Mouse (Mus musculus) heart, embryonic 10.5 days (tissue): ENCODE measurements around the gene Tbc1d2b. TPM values are rescaled to one million over a fixed set of nuclear protein-coding genes. Genes with fewer than 3 reads are reported as not detected.

Experiments used
- DNase-seq: peaks from one replicate; pipeline ENCODE4 v3.0.0-alpha.2; 2017; ENCODE audit warnings: low spot score
- H3K27ac ChIP-seq: fragments of 300-500 bp; sonication (generic); 2 replicates; pipeline ENCODE4 v1.5.1; 2016; ENCODE audit warnings: mild to moderate bottlenecking
- H3K27me3 ChIP-seq: fragments of 300-500 bp; sonication (generic); 2 replicates; pipeline ENCODE4 v1.6.1; 2016; ENCODE audit warnings: mild to moderate bottlenecking; ENCODE audit not compliant: poor library complexity, insufficient read depth, severe bottlenecking
- H3K36me3 ChIP-seq: fragments of 300-500 bp; sonication (generic); 2 replicates; pipeline ENCODE4 v1.6.1; 2016; ENCODE audit warnings: mild to moderate bottlenecking, moderate library complexity
- H3K4me1 ChIP-seq: fragments of 300-500 bp; sonication (generic); 2 replicates; pipeline ENCODE4 v1.6.1; 2016; ENCODE audit warnings: mild to moderate bottlenecking
- H3K4me3 ChIP-seq: fragments of 300-500 bp; sonication (generic); 2 replicates; pipeline ENCODE4 v1.5.1; 2016; ENCODE audit warnings: mild to moderate bottlenecking, moderate library complexity
- H3K9me3 ChIP-seq: fragments of 300-500 bp; sonication (generic); 2 replicates; pipeline ENCODE4 v1.6.1; 2016; ENCODE audit warnings: mild to moderate bottlenecking, moderate library complexity
- WGBS: fragments of 180-500 bp; shearing (Covaris S2); methylation state at CpG from one replicate; pipeline ENCODE4 v1.1.7; 2016; 5-methylcytosine and 5-hydroxymethylcytosine counted together
- polyA plus RNA-seq: library from polyadenylated mRNA; unstranded; fragments of >200 nt; fragmentation: Nextera tagmentation; extraction: Ambion mirVana; gene quantifications from 2 replicates; pipeline ENCODE4 v1.2.1, GENCODE M21; 2016

Tbc1d2b gene
- polyA plus RNA-seq, 1 experiment from 2014 or later, result 7.2 TPM

- H3K4me1 ChIP-seq, result peaks cover 17% of the 10 kb centered on the region
- no peak overlapping the region for H3K4me3 ChIP-seq
- no peak for DNase-seq
- H3K36me3 ChIP-seq, result no peaks in the 10 kb centered on the region
- 83% methylated on average over 5 of the region's 5 CpGs for WGBS
- no peak overlapping the region for H3K27ac ChIP-seq
- no peaks in the 10 kb centered on the region for H3K9me3 ChIP-seq
- no peaks in the 10 kb centered on the region for H3K27me3 ChIP-seq
Observed at GRCm38 (mm10) chr9:90275906-90276305, 5.3 kb upstream of the Tbc1d2b start.

- peaks cover 17% of the 10 kb centered on the region for H3K4me1 ChIP-seq
- no peak for DNase-seq
- 46% methylated on average over 2 of the region's 2 CpGs for WGBS
- H3K9me3 ChIP-seq, result no peaks in the 10 kb centered on the region
- H3K4me3 ChIP-seq, result no peak overlapping the region
- H3K27ac ChIP-seq, result no peak overlapping the region
- no peaks in the 10 kb centered on the region for H3K36me3 ChIP-seq
- no peaks in the 10 kb centered on the region for H3K27me3 ChIP-seq
Observed at GRCm38 (mm10) chr9:90275500-90275899, 4.9 kb upstream of the Tbc1d2b start.

GRCm38 (mm10) chr9:90274516-90274915, 3.9 kb upstream of the Tbc1d2b start:
- no peaks in the 10 kb centered on the region for H3K36me3 ChIP-seq
- DNase-seq, result no peak
- peaks cover 22% of the 10 kb centered on the region for H3K4me1 ChIP-seq
- WGBS, result 74% methylated on average over 3 of the region's 3 CpGs
- H3K27me3 ChIP-seq, result no peaks in the 10 kb centered on the region
- no peaks in the 10 kb centered on the region for H3K9me3 ChIP-seq
- H3K27ac ChIP-seq, result no peak overlapping the region
- H3K4me3 ChIP-seq, result no peak overlapping the region

- Histone ChIP-seq H3K27ac (no peak overlapping the region), H3K27me3 (no peaks in the 10 kb centered on the region), H3K4me3 (no peak overlapping the region), H3K4me1 (peaks cover 19% of the 10 kb centered on the region), H3K9me3 (no peaks in the 10 kb centered on the region), H3K36me3 (no peaks in the 10 kb centered on the region)
- DNase-seq, result no peak
- WGBS, result 80% methylated on average over 12 of the region's 12 CpGs
Observed at GRCm38 (mm10) chr9:90272346-90272745, 1.7 kb upstream of the Tbc1d2b start.

GRCm38 (mm10) chr9:90271541-90272090, 1.0 kb upstream of the Tbc1d2b start:
- Histone ChIP-seq H3K27ac (no peak overlapping the region), H3K4me3 (no peak overlapping the region), H3K27me3 (no peaks in the 10 kb centered on the region), H3K9me3 (no peaks in the 10 kb centered on the region), H3K4me1 (peaks cover 19% of the 10 kb centered on the region), H3K36me3 (no peaks in the 10 kb centered on the region)
- 63% methylated on average over 5 of the region's 5 CpGs for WGBS
- no peak for DNase-seq

GRCm38 (mm10) chr9:90270944-90271295, 316 bp upstream of the Tbc1d2b start:
- Histone ChIP-seq H3K27ac (peak overlapping the region; percentile 92), H3K4me3 (peak overlapping the region; percentile 90), H3K27me3 (no peaks in the 10 kb centered on the region), H3K36me3 (no peaks in the 10 kb centered on the region), H3K9me3 (no peaks in the 10 kb centered on the region), H3K4me1 (peaks cover 19% of the 10 kb centered on the region)
- WGBS, result 22% methylated on average over 11 of the region's 11 CpGs
- no peak for DNase-seq

- no peaks in the 10 kb centered on the region for H3K27me3 ChIP-seq
- peaks cover 15% of the 10 kb centered on the region for H3K4me1 ChIP-seq
- no peaks in the 10 kb centered on the region for H3K9me3 ChIP-seq
- H3K36me3 ChIP-seq, result no peaks in the 10 kb centered on the region
- no peak for DNase-seq
- H3K4me3 ChIP-seq, result peak overlapping the region; percentile 90
- peak overlapping the region; percentile 92 for H3K27ac ChIP-seq
- WGBS, result 24% methylated on average over 7 of the region's 7 CpGs
Observed at GRCm38 (mm10) chr9:90269011-90269681, 1.5 kb downstream of the Tbc1d2b start.

- Histone ChIP-seq H3K27ac (no peak overlapping the region), H3K36me3 (no peaks in the 10 kb centered on the region), H3K4me1 (peaks cover 16% of the 10 kb centered on the region), H3K4me3 (no peak overlapping the region), H3K27me3 (no peaks in the 10 kb centered on the region), H3K9me3 (no peaks in the 10 kb centered on the region)
- 91% methylated on average over 10 of the region's 10 CpGs for WGBS
- DNase-seq, result no peak
Observed at GRCm38 (mm10) chr9:90266926-90267325, 3.7 kb downstream of the Tbc1d2b start.

- no peaks in the 10 kb centered on the region for H3K9me3 ChIP-seq
- no peak overlapping the region for H3K4me3 ChIP-seq
- no peaks in the 10 kb centered on the region for H3K27me3 ChIP-seq
- WGBS, result 88% methylated on average over 10 of the region's 10 CpGs
- no peak for DNase-seq
- peaks cover 25% of the 10 kb centered on the region for H3K4me1 ChIP-seq
- H3K27ac ChIP-seq, result no peak overlapping the region
- no peaks in the 10 kb centered on the region for H3K36me3 ChIP-seq
Observed at GRCm38 (mm10) chr9:90266059-90266458, 4.5 kb downstream of the Tbc1d2b start.

GRCm38 (mm10) chr9:90265322-90266039, 5.1 kb downstream of the Tbc1d2b start:
- H3K9me3 ChIP-seq, result no peaks in the 10 kb centered on the region
- peaks cover 31% of the 10 kb centered on the region for H3K4me1 ChIP-seq
- H3K36me3 ChIP-seq, result no peaks in the 10 kb centered on the region
- 83% methylated on average over 5 of the region's 5 CpGs for WGBS
- H3K27me3 ChIP-seq, result no peaks in the 10 kb centered on the region
- no peak overlapping the region for H3K4me3 ChIP-seq
- no peak overlapping the region for H3K27ac ChIP-seq
- DNase-seq, result no peak

- WGBS, result 92% methylated on average over 4 of the region's 4 CpGs
- Histone ChIP-seq H3K27ac (no peak overlapping the region), H3K4me3 (no peak overlapping the region), H3K27me3 (no peaks in the 10 kb centered on the region), H3K9me3 (no peaks in the 10 kb centered on the region), H3K36me3 (no peaks in the 10 kb centered on the region), H3K4me1 (peaks cover 30% of the 10 kb centered on the region)
- DNase-seq, result no peak
Observed at GRCm38 (mm10) chr9:90263340-90263679, 7.3 kb downstream of the Tbc1d2b start.

GRCm38 (mm10) chr9:90262591-90263339, 7.8 kb downstream of the Tbc1d2b start:
- H3K36me3 ChIP-seq, result no peaks in the 10 kb centered on the region
- no peak for DNase-seq
- H3K27me3 ChIP-seq, result no peaks in the 10 kb centered on the region
- no peak overlapping the region for H3K27ac ChIP-seq
- H3K4me3 ChIP-seq, result no peak overlapping the region
- WGBS, result 88% methylated on average over 7 of the region's 7 CpGs
- peaks cover 36% of the 10 kb centered on the region for H3K4me1 ChIP-seq
- no peaks in the 10 kb centered on the region for H3K9me3 ChIP-seq

- Histone ChIP-seq H3K4me1 (peaks cover 43% of the 10 kb centered on the region), H3K9me3 (no peaks in the 10 kb centered on the region), H3K36me3 (no peaks in the 10 kb centered on the region), H3K4me3 (no peak overlapping the region), H3K27me3 (no peaks in the 10 kb centered on the region), H3K27ac (peak overlapping the region; percentile 86; the same call in 1 of the 2 replicates)
- no peak for DNase-seq
- WGBS, result 32% methylated on average over 3 of the region's 3 CpGs
Observed at GRCm38 (mm10) chr9:90262063-90262462, 8.5 kb downstream of the Tbc1d2b start.
